Mouse (Mus musculus) midbrain, embryonic 10.5 days (tissue): ENCODE results near the gene Ppef1. TPM values are rescaled to one million over a fixed set of nuclear protein-coding genes. Genes with fewer than 3 reads are reported as not detected.

Experiments used
- DNase-seq: peaks from one replicate; pipeline ENCODE4 v3.0.0-alpha.2; 2017; ENCODE audit warnings: low spot score
- H3K27ac ChIP-seq: fragments of 300-500 bp; sonication (generic); replicated peaks from 2 replicates; pipeline ENCODE4 v1.5.1; 2016; ENCODE audit warnings: mild to moderate bottlenecking
- H3K27me3 ChIP-seq: fragments of 300-500 bp; sonication (generic); 2 replicates; pipeline ENCODE4 v1.6.1; 2016; ENCODE audit warnings: low read depth, mild to moderate bottlenecking; ENCODE audit not compliant: poor library complexity, severe bottlenecking
- H3K36me3 ChIP-seq: fragments of 300-500 bp; sonication (generic); 2 replicates; pipeline ENCODE4 v1.6.1; 2016; ENCODE audit warnings: mild to moderate bottlenecking, moderate library complexity
- H3K4me1 ChIP-seq: fragments of 300-500 bp; sonication (generic); 2 replicates; pipeline ENCODE4 v1.6.1; 2016
- H3K4me3 ChIP-seq: fragments of 300-500 bp; sonication (generic); 2 replicates; pipeline ENCODE4 v1.5.1; 2016; ENCODE audit warnings: mild to moderate bottlenecking, moderate library complexity
- H3K9me3 ChIP-seq: fragments of 300-500 bp; sonication (generic); replicated peaks from 2 replicates; pipeline ENCODE4 v1.6.1; 2016; ENCODE audit warnings: mild to moderate bottlenecking
- WGBS: fragments of 180-500 bp; shearing (Covaris S2); methylation state at CpG from one replicate; pipeline ENCODE4 v1.1.7; 2016; 5-methylcytosine and 5-hydroxymethylcytosine counted together
- polyA plus RNA-seq: library from polyadenylated mRNA; unstranded; fragments of >200 nt; fragmentation: Nextera tagmentation; extraction: Ambion mirVana; gene quantifications from 2 replicates; pipeline ENCODE4 v1.2.1, GENCODE M21; 2016

Gene Ppef1
- polyA plus RNA-seq, 1 experiment from 2014 or later = 0.12 TPM

GRCm38 (mm10) chrX:160588523-160588922, 147.0 kb downstream of the Ppef1 start:
- no peaks in the 10 kb centered on the region for H3K4me1 ChIP-seq
- no peaks in the 10 kb centered on the region for H3K9me3 ChIP-seq
- no peak for DNase-seq
- H3K36me3 ChIP-seq = peaks cover 10% of the 10 kb centered on the region
- 92% methylated on average over 4 of the region's 4 CpGs for WGBS
- no peak overlapping the region for H3K27ac ChIP-seq
- peaks cover 96% of the 10 kb centered on the region for H3K27me3 ChIP-seq
- no peak overlapping the region for H3K4me3 ChIP-seq

- Histone ChIP-seq H3K4me1 (no peaks in the 10 kb centered on the region), H3K36me3 (peaks cover 12% of the 10 kb centered on the region), H3K9me3 (no peaks in the 10 kb centered on the region), H3K27me3 (peaks cover 94% of the 10 kb centered on the region), H3K4me3 (no peak overlapping the region), H3K27ac (no peak overlapping the region)
- 80% methylated on average over 1 of the region's 1 CpGs for WGBS
- no peak for DNase-seq
These were observed 150.5 kb downstream of the Ppef1 start for GRCm38 (mm10) chrX:160585110-160585509.

- DNase-seq = no peak
- H3K36me3 ChIP-seq = peaks cover 9% of the 10 kb centered on the region
- 93% methylated on average over 4 of the region's 4 CpGs for WGBS
- no peak overlapping the region for H3K4me3 ChIP-seq
- H3K4me1 ChIP-seq = no peaks in the 10 kb centered on the region
- no peak overlapping the region for H3K27ac ChIP-seq
- H3K9me3 ChIP-seq = no peaks in the 10 kb centered on the region
- peaks cover 95% of the 10 kb centered on the region for H3K27me3 ChIP-seq
These were observed 151.3 kb downstream of the Ppef1 start for GRCm38 (mm10) chrX:160584148-160584838.

- peaks cover 95% of the 10 kb centered on the region for H3K27me3 ChIP-seq
- WGBS = 81% methylated on average over 5 of the region's 5 CpGs
These were observed 152.0 kb downstream of the Ppef1 start for GRCm38 (mm10) chrX:160583589-160583988.

More at GRCm38 (mm10) chrX:160583589-160583988, 152.0 kb downstream of the Ppef1 start:
- H3K36me3 ChIP-seq = peaks cover 11% of the 10 kb centered on the region
- H3K9me3 ChIP-seq = no peaks in the 10 kb centered on the region
- no peaks in the 10 kb centered on the region for H3K4me1 ChIP-seq
- no peak overlapping the region for H3K27ac ChIP-seq
- DNase-seq = no peak
- H3K4me3 ChIP-seq = no peak overlapping the region

Other genes starting within 250 kb of the Ppef1 start
- gene Phka2, start 233.6 kb downstream of the Ppef1 start, polyA plus RNA-seq = 16.8 and 21.5 TPM in 2 replicates
- gene Rs1, start 32.2 kb upstream of the Ppef1 start, polyA plus RNA-seq = 0.05 and 0.06 TPM in 2 replicates
- gene Gja6, start 171.3 kb upstream of the Ppef1 start, polyA plus RNA-seq = 0.09 and 0.41 TPM in 2 replicates